Mouse (Mus musculus): Measurements from ENCODE around the gene Zic5.

Gene Zic5

DNA sequence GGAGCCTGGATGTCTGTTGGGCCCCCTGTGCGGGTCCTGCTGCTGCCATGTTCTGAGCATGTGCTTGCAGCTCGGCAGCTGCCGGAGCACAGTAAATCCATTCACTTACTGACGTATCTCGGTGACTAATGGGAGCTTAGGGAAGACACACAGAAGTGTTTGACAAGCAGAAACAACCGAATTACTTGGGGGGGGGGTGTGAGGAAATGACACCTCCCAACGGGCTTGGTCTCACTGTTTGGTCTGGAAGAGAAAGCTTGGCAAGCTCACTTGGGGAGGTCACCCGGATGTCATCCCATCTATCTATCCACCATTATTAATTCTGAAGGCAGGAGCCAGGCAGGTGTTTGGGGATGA, 38.3 kb downstream of the Zic5 start:
- DNase-seq = no peak

DNA sequence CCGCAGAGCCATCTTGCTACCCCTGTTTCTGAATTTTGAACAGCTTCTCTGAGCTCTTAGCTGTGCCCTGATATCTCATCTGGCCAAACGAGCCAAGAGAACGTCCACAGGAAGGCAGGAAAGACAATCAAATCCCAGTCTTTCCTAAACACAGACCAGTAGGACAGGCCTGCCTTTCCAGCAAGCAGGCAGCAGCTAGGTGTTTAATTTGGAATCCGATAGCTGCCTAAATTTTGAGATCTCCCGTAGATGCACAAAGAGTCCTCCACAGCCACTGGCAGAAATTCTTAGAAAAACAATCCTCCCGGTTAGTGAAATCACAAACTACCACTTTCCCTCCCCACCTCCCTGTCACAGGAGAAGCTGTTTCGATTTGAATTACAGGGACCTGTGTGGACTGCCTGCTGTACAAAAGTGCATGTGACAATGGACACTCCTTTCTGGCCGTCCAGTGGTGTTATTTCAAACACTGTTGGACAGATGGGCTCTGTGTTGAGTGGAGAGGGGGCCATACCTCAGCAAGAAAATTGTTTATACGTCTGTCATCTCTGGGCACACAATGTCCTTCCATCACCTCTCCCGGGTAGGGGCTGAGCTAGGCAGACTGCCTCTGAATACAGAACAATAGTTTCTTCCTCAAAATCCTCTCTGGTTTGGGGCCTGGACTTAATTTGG, 38.8 kb downstream of the Zic5 start:
- DNase-seq = no peak

- no peak for DNase-seq
These were observed 41.0 kb downstream of the Zic5 start for GRCm38 (mm10) chr14:122424441-122424840.

DNA sequence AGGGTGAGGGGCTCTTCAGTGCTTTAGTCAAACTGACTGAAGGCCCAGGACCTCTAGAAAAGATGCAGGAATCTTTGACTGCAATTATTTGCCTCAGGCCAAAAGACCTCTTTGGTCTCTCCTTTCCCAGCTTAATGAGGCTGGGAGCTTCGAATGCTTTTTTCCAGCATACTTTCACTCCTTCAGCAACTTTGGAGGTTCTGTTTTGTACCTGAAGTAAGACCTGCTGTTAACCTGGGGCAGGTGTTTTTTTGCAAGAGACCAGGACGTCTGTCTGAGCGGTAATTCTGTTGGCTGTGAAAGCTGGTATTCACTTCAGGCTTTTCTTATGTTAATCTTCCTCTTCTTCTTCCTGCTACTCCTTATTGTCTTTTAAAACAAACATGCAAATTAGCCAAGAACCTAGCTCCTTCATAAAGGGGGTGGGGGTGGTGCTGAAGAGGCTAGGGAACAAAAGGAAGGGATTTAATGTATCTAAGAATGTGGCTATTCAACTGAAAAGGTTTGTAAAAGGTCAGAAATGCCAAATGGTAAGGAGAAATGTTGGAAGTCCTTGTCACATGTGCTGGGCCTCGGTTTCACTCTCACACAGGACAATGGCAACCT, 49.2 kb downstream of the Zic5 start:
- DNase-seq = no peak

DNA sequence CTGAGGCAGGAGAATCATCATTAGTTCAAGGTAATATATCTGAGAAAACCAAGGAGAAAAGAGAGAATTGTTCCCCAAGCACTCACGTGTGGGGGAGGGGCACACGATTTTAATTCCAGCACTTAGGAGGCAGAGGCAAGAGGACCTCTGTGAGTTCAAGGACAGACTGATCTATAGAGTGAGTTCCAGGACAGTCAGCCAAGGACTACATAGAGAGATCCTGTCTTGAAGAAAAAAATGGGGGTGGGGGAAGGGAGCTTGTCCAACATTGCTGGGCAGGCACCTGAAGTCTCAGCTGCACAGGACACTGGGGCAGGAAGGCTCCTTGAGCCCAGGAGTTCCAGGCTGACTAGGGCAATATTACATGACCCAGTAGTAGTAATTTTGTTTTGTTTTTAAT, 50.7 kb downstream of the Zic5 start:
- no peak for DNase-seq

DNA sequence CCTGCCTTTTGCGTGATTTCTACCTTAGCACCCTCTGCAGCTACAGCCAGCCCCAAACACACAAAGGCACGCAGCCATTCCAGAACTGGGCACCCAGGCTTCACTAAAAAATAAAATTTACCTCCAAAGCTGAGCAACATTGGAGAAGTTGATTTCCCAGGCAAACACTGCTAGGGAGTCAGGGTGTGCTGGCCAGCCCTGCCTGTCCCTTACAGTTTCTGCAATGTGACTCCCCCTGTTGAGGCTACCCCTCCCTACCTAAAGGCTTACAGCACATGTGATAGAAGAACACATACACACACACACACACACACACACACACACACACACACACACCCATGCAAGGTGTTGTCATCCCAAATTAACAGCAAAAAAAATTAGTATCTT, 51.9 kb downstream of the Zic5 start:
- DNase-seq = no peak

- no peak for DNase-seq
These were observed 52.5 kb downstream of the Zic5 start for GRCm38 (mm10) chr14:122412841-122413541.

Measured in thymus, postnatal 25 days (tissue).